ENCODE assay signal across 7 mouse cellular contexts in genomic region chr16:19761691-19762090, GRCm38 (mm10). TPM values are rescaled to one million over a fixed set of nuclear protein-coding genes. Genes with fewer than 3 reads are reported as not detected.
DNase-seq lines count a peak whose midpoint lies in the region; ATAC-seq and TF ChIP-seq lines count a peak whose summit lies in the region.

No protein-coding gene starts in this region.

- no peaks in the 10 kb centered on the region; the same call in 1 of the 2 replicates for H3K27me3 ChIP-seq in ES-Bruce4 (ENCODE audit: control insufficient read depth, insufficient read depth, low read length, poor library complexity, severe bottlenecking)
- no peaks in the 10 kb centered on the region for H3K27me3 ChIP-seq in embryonic facial prominence, embryonic 11.5 days (ENCODE audit: control insufficient read depth, insufficient read depth, low read length)
- H3K27me3 ChIP-seq in intestine, embryonic 14.5 days (replicated peaks; ENCODE audit: control insufficient read depth, insufficient read depth, low read length) = no peaks in the 10 kb centered on the region
- no peaks in the 10 kb centered on the region for H3K27me3 ChIP-seq in midbrain, embryonic 15.5 days (replicated peaks)

- TF ChIP-seq EP300 in ES-Bruce4 (IDR thresholded peaks at IDR 0.05; ENCODE audit: insufficient read depth, low read depth, low read length) = no peak

- H3K9me3 ChIP-seq in ES-Bruce4 (replicated peaks; ENCODE audit: control insufficient read depth, insufficient read depth, low read length, poor library complexity, severe bottlenecking) = no peaks in the 10 kb centered on the region
- no peaks in the 10 kb centered on the region for H3K9me3 ChIP-seq in embryonic facial prominence, embryonic 11.5 days (replicated peaks; ENCODE audit: control insufficient read depth, low read length)
- no peaks in the 10 kb centered on the region for H3K9me3 ChIP-seq in intestine, embryonic 14.5 days (ENCODE audit: control insufficient read depth, low read length)
- H3K9me3 ChIP-seq in midbrain, embryonic 15.5 days = no peaks in the 10 kb centered on the region

- H3K9ac ChIP-seq in ES-Bruce4 (ENCODE audit: low read depth, poor library complexity, severe bottlenecking) = peak overlapping the region; percentile 77; the same call in 1 of the 2 replicates
- peak overlapping the region; percentile 95 for H3K9ac ChIP-seq in embryonic facial prominence, embryonic 11.5 days (replicated peaks; ENCODE audit: low read length)
- peak overlapping the region; percentile 92 for H3K9ac ChIP-seq in intestine, embryonic 14.5 days (ENCODE audit: low read length)
- H3K9ac ChIP-seq in midbrain, embryonic 15.5 days = peak overlapping the region; percentile 87

- H3K4me1 ChIP-seq in ES-Bruce4 (ENCODE audit: control insufficient read depth, insufficient read depth, low read length) = peaks cover 2% of the 10 kb centered on the region
- H3K4me1 ChIP-seq in embryonic facial prominence, embryonic 11.5 days (ENCODE audit: control insufficient read depth, insufficient read depth, low read length) = no peaks in the 10 kb centered on the region
- peaks cover 8% of the 10 kb centered on the region; the same call in 1 of the 2 replicates for H3K4me1 ChIP-seq in intestine, embryonic 14.5 days (replicated peaks; ENCODE audit: control insufficient read depth, insufficient read depth, low read length)
- peaks cover 16% of the 10 kb centered on the region for H3K4me1 ChIP-seq in midbrain, embryonic 15.5 days

- TF ChIP-seq CTCF in ES-Bruce4 (IDR thresholded peaks at IDR 0.05; ENCODE audit: low read depth, low read length) = no peak

- no peak overlapping the region for H3K27ac ChIP-seq in ES-Bruce4 (ENCODE audit: insufficient read depth, low read length)
- H3K27ac ChIP-seq in embryonic facial prominence, embryonic 11.5 days (replicated peaks; ENCODE audit: low read depth, low read length) = no peak overlapping the region
- 0 out of 2 replicates have a peak overlapping the region, but pooled peaks have one; percentile 96 for H3K27ac ChIP-seq in intestine, embryonic 14.5 days (ENCODE audit: low read depth)
- peak overlapping the region; percentile 84; the same call in 1 of the 2 replicates for H3K27ac ChIP-seq in midbrain, embryonic 15.5 days

- no peak for ATAC-seq in embryonic facial prominence, embryonic 11.5 days (replicated peaks; ENCODE audit: insufficient number of reproducible peaks, low FRiP score, low TSS enrichment, low read depth)
- ATAC-seq in intestine, embryonic 14.5 days (replicated peaks; ENCODE audit: low FRiP score, low TSS enrichment, low read depth) = no peak
- ATAC-seq in midbrain, embryonic 15.5 days (replicated peaks) = no peak

- H3K4me3 ChIP-seq in ES-Bruce4 (ENCODE audit: low read depth, low read length) = no peak overlapping the region
- H3K4me3 ChIP-seq in embryonic facial prominence, embryonic 11.5 days (ENCODE audit: low read depth, low read length) = peak overlapping the region; percentile 56
- H3K4me3 ChIP-seq in intestine, embryonic 14.5 days (ENCODE audit: low read depth, low read length) = peak overlapping the region; percentile 73
- H3K4me3 ChIP-seq in midbrain, embryonic 15.5 days = peak overlapping the region; percentile 58

- peak; percentile 29 for DNase-seq in embryonic facial prominence, embryonic 11.5 days (ENCODE audit: low spot score)
- DNase-seq in intestine, embryonic 14.5 days (ENCODE audit: low spot score) = no peak
- no peak for DNase-seq in layer of hippocampus, adult 9-11 months
- no peak for DNase-seq in adrenal gland, adult (ENCODE audit: inconsistent age in 2 of 2, low spot score in 1 of 2)
- DNase-seq in ovary, postnatal 36 days (ENCODE audit: low spot score) = no peak

- no peak for TF ChIP-seq POLR2A in ES-Bruce4 (IDR thresholded peaks at IDR 0.05; ENCODE audit: insufficient read depth, low read length)

- peak overlapping the region; percentile 49 for H3K4me2 ChIP-seq in embryonic facial prominence, embryonic 11.5 days (ENCODE audit: low read depth, low read length)
- peak overlapping the region; percentile 73 for H3K4me2 ChIP-seq in intestine, embryonic 14.5 days (ENCODE audit: low read length)
- H3K4me2 ChIP-seq in midbrain, embryonic 15.5 days = peak overlapping the region; percentile 57

- 64% methylated on average over 1 of the region's 1 CpGs for WGBS in embryonic facial prominence, embryonic 11.5 days
- 20% methylated on average over 1 of the region's 1 CpGs for WGBS in intestine, embryonic 14.5 days
- WGBS in midbrain, embryonic 15.5 days = 39% methylated on average over 1 of the region's 1 CpGs

- no peaks in the 10 kb centered on the region; the same call in 1 of the 2 replicates for H3K36me3 ChIP-seq in ES-Bruce4 (ENCODE audit: control insufficient read depth, insufficient read depth, low read length, poor library complexity, severe bottlenecking)
- H3K36me3 ChIP-seq in embryonic facial prominence, embryonic 11.5 days (replicated peaks; ENCODE audit: control insufficient read depth, insufficient read depth, low read depth, low read length) = peaks cover 12% of the 10 kb centered on the region
- H3K36me3 ChIP-seq in intestine, embryonic 14.5 days (ENCODE audit: control insufficient read depth, insufficient read depth, low read length) = peaks cover 15% of the 10 kb centered on the region
- peaks cover 15% of the 10 kb centered on the region for H3K36me3 ChIP-seq in midbrain, embryonic 15.5 days (replicated peaks)

RNA-seq across cellular contexts. Expression of gene B3gnt5, which starts 1.7 kb away (rescaled TPM):
- 32.0 and 36.5 TPM in 2 replicates for polyA plus RNA-seq in ES-Bruce4 (2011; ENCODE audit: insufficient read depth, insufficient read length, low read depth, missing spikeins)
- 50.4 and 59.9 TPM in 2 replicates for polyA plus RNA-seq in embryonic facial prominence, embryonic 11.5 days (2014; fragmentation: Nextera tagmentation; extraction: Ambion mirVana)
- 18.5 and 25.0 TPM in 2 replicates for polyA plus RNA-seq in intestine, embryonic 14.5 days (2014; fragmentation: Nextera tagmentation; extraction: Ambion mirVana)
- polyA plus RNA-seq in midbrain, embryonic 15.5 days (2015; fragmentation: Nextera tagmentation; extraction: Ambion mirVana) = 44.3 and 46.4 TPM in 2 replicates

RNA-seq across cellular contexts. Expression of gene Lamp3, which starts 55.5 kb away (rescaled TPM):
- polyA plus RNA-seq in ES-Bruce4 (2011; ENCODE audit: insufficient read depth, insufficient read length, low read depth, missing spikeins) = 0.26 TPM in 1 of 2 replicates, not detected in the other
- 0.08 TPM in 2 replicates for polyA plus RNA-seq in embryonic facial prominence, embryonic 11.5 days (2014; fragmentation: Nextera tagmentation; extraction: Ambion mirVana)
- polyA plus RNA-seq in intestine, embryonic 14.5 days (2014; fragmentation: Nextera tagmentation; extraction: Ambion mirVana) = 0.08 TPM in 1 of 2 replicates, not detected in the other
- 0.05 TPM in 2 replicates for polyA plus RNA-seq in midbrain, embryonic 15.5 days (2015; fragmentation: Nextera tagmentation; extraction: Ambion mirVana)

Comparison
In these comparisons a context has a peak if more than half of its experiments do, and no peak if none do; other contexts are left out.
1. H3K27ac ChIP-seq: peak in intestine, embryonic 14.5 days (single experiment) and midbrain, embryonic 15.5 days (single experiment); none in ES-Bruce4 (single experiment) and embryonic facial prominence, embryonic 11.5 days (single experiment).
2. Peak in every context shown above with its lines, with median percentiles within 50 percentile points of each other: H3K9ac ChIP-seq and H3K4me2 ChIP-seq.